In genomic region chr10:116473759-116474549, GRCm38 (mm10) we compare ENCODE assay signal across 8 mouse cellular contexts. TPM values are rescaled to one million over a fixed set of nuclear protein-coding genes. Genes with fewer than 3 reads are reported as not detected.
A peak's percentile ranks its signal among the peaks of the same experiment; 100 is the strongest.
DNase-seq lines count a peak whose midpoint lies in the region; ATAC-seq and TF ChIP-seq lines count a peak whose summit lies in the region.

Kcnmb4 (minus strand) TSS chr10:116473878.

- no peaks in the 10 kb centered on the region for H3K36me3 ChIP-seq in spleen, adult 2 months (ENCODE audit: control insufficient read depth, insufficient read depth, low read length)
- no peaks in the 10 kb centered on the region for H3K36me3 ChIP-seq in kidney, postnatal 0 days (ENCODE audit: insufficient read depth, low read length)
- no peaks in the 10 kb centered on the region for H3K36me3 ChIP-seq in liver, embryonic 13.5 days
- H3K36me3 ChIP-seq in neural tube, embryonic 11.5 days (ENCODE audit: control insufficient read depth, insufficient read depth, low read length) = no peaks in the 10 kb centered on the region

- H3K4me2 ChIP-seq in kidney, postnatal 0 days (ENCODE audit: low read length) = peak within 1 kb of the TSS; percentile 97
- peak within 1 kb of the TSS; percentile 80 for H3K4me2 ChIP-seq in liver, embryonic 13.5 days
- H3K4me2 ChIP-seq in neural tube, embryonic 11.5 days (ENCODE audit: low read depth) = peak within 1 kb of the TSS; percentile 93

- no peaks in the 10 kb centered on the region for H3K9me3 ChIP-seq in kidney, postnatal 0 days (replicated peaks; ENCODE audit: low read length)
- H3K9me3 ChIP-seq in liver, embryonic 13.5 days (replicated peaks) = peaks cover 5% of the 10 kb centered on the region
- H3K9me3 ChIP-seq in neural tube, embryonic 11.5 days (ENCODE audit: control insufficient read depth, low read length) = no peaks in the 10 kb centered on the region

- DNase-seq in spleen, adult 2 months (ENCODE audit: low read depth in 1 of 2, low spot score in 2 of 2) = peak in 1 of 2 experiments; percentile 11
- DNase-seq in spleen, adult 12 weeks (ENCODE audit: low spot score) = no peak
- peak; percentile 79 for DNase-seq in cerebellum, adult 9-11 months
- peak; percentile 31 for DNase-seq in gastrocnemius, postnatal 10 days
- DNase-seq in kidney, postnatal 0 days (ENCODE audit: low spot score) = peak; percentile 61
- DNase-seq in liver, embryonic 13.5 days = no peak
- DNase-seq in neural tube, embryonic 11.5 days (ENCODE audit: low spot score) = peak; percentile 70
- DNase-seq in thymus, postnatal 0 days (ENCODE audit: low spot score) = peak; percentile 49

- no peak for TF ChIP-seq CTCF in spleen, adult 2 months (IDR thresholded peaks at IDR 0.05; ENCODE audit: extremely low read depth, insufficient read depth, insufficient read length, insufficient replicate concordance)
- peak; percentile 47 for TF ChIP-seq CTCF in kidney, postnatal 0 days (IDR thresholded peaks at IDR 0.05; ENCODE audit: low read depth)

- peak within 1 kb of the TSS; percentile 70 for H3K9ac ChIP-seq in kidney, postnatal 0 days (ENCODE audit: low read depth, low read length)
- H3K9ac ChIP-seq in liver, embryonic 13.5 days = peak within 1 kb of the TSS; percentile 39; the same call in 1 of the 2 replicates
- peak within 1 kb of the TSS; percentile 89 for H3K9ac ChIP-seq in neural tube, embryonic 11.5 days (ENCODE audit: low read length)

- 1% methylated on average over 73 of the region's 92 CpGs for WGBS in spleen, adult 2 months
- under 1% methylated on average over 73 of the region's 92 CpGs for WGBS in kidney, postnatal 0 days
- WGBS in liver, embryonic 13.5 days (ENCODE audit: insufficient replicate concordance) = 1% methylated on average over 76 of the region's 92 CpGs
- under 1% methylated on average over 55 of the region's 92 CpGs for WGBS in neural tube, embryonic 11.5 days

- H3K4me1 ChIP-seq in spleen, adult 2 months (ENCODE audit: control insufficient read depth, insufficient read depth, insufficient read length) = peaks cover 5% of the 10 kb centered on the region; the same call in 1 of the 2 replicates
- peaks cover 6% of the 10 kb centered on the region; the same call in 1 of the 2 replicates for H3K4me1 ChIP-seq in kidney, postnatal 0 days (replicated peaks; ENCODE audit: insufficient read depth, low read length)
- peaks cover 15% of the 10 kb centered on the region for H3K4me1 ChIP-seq in liver, embryonic 13.5 days (replicated peaks)
- 0 out of 2 replicates have a peak, but pooled peaks cover 6% of the 10 kb centered on the region for H3K4me1 ChIP-seq in neural tube, embryonic 11.5 days (ENCODE audit: control insufficient read depth, insufficient read depth, low read length)

- H3K27me3 ChIP-seq in spleen, adult 2 months (ENCODE audit: control insufficient read depth, insufficient read depth, low read length) = peaks cover 9% of the 10 kb centered on the region; the same call in 1 of the 2 replicates
- H3K27me3 ChIP-seq in kidney, postnatal 0 days (ENCODE audit: insufficient read depth, low read length) = no peaks in the 10 kb centered on the region; the same call in 1 of the 2 replicates
- peaks cover 65% of the 10 kb centered on the region for H3K27me3 ChIP-seq in liver, embryonic 13.5 days
- no peaks in the 10 kb centered on the region for H3K27me3 ChIP-seq in neural tube, embryonic 11.5 days (ENCODE audit: control insufficient read depth, insufficient read depth, low read length)

- no peak within 1 kb of the TSS for H3K27ac ChIP-seq in spleen, adult 2 months (ENCODE audit: insufficient read depth, low read length)
- H3K27ac ChIP-seq in kidney, postnatal 0 days = no peak within 1 kb of the TSS
- H3K27ac ChIP-seq in liver, embryonic 13.5 days = no peak within 1 kb of the TSS
- H3K27ac ChIP-seq in neural tube, embryonic 11.5 days (ENCODE audit: low read depth, low read length) = peak within 1 kb of the TSS; percentile 80

- ATAC-seq in kidney, postnatal 0 days (replicated peaks; ENCODE audit: low FRiP score, low read depth) = peak; percentile 73
- peak; percentile 67 for ATAC-seq in liver, embryonic 13.5 days (ENCODE audit: low read depth)
- ATAC-seq in neural tube, embryonic 11.5 days (ENCODE audit: insufficient read depth, low FRiP score, low TSS enrichment) = peak; percentile 88

- peak within 1 kb of the TSS; percentile 58 for H3K4me3 ChIP-seq in spleen, adult 2 months (ENCODE audit: extremely low read depth, insufficient read depth, insufficient read length)
- H3K4me3 ChIP-seq in kidney, postnatal 0 days (replicated peaks; ENCODE audit: low read depth, low read length) = peak within 1 kb of the TSS; percentile 78
- H3K4me3 ChIP-seq in liver, embryonic 13.5 days (replicated peaks) = peak within 1 kb of the TSS; percentile 62
- H3K4me3 ChIP-seq in neural tube, embryonic 11.5 days (ENCODE audit: low read depth, low read length) = peak within 1 kb of the TSS; percentile 69

- no peak for TF ChIP-seq POLR2A in spleen, adult 2 months (IDR thresholded peaks at IDR 0.05; ENCODE audit: low read depth, low read length)

RNA-seq across cellular contexts. Expression of gene Kcnmb4, which starts in this region (rescaled TPM):
- polyA plus RNA-seq in spleen, adult 2 months (2012; rRNA removed) = 4.2 and 10.3 TPM in 2 replicates
- total RNA-seq in gastrocnemius, postnatal 10 days (2021) = 1 to 10 TPM; 1.7 to 1.8 TPM
- polyA plus RNA-seq in kidney, postnatal 0 days (2015; fragmentation: Nextera tagmentation; extraction: Ambion mirVana) = 1.5 and 1.9 TPM in 2 replicates
- 0.24 and 0.48 TPM in 2 replicates for polyA plus RNA-seq in liver, embryonic 13.5 days (2015; fragmentation: Nextera tagmentation; extraction: Ambion mirVana)
- polyA plus RNA-seq in neural tube, embryonic 11.5 days (2014; fragmentation: Nextera tagmentation; extraction: Ambion mirVana) = 14.1 and 18.3 TPM in 2 replicates
- polyA plus RNA-seq in thymus, postnatal 0 days (2015; fragmentation: Nextera tagmentation; extraction: Ambion mirVana) = 15.1 and 20.5 TPM in 2 replicates

Comparison
In these comparisons a context has a peak if more than half of its experiments do, and no peak if none do; other contexts are left out.
1. Peak in ATAC-seq, H3K4me3 ChIP-seq, H3K9ac ChIP-seq and H3K4me2 ChIP-seq in liver, embryonic 13.5 days; RNA of the gene not detected or under 1 TPM.
2. DNase-seq: peak in cerebellum, adult 9-11 months (single experiment), gastrocnemius, postnatal 10 days (single experiment), kidney, postnatal 0 days (single experiment), neural tube, embryonic 11.5 days (single experiment) and thymus, postnatal 0 days (single experiment); none in spleen, adult 12 weeks (single experiment) and liver, embryonic 13.5 days (single experiment).
3. H3K9ac ChIP-seq: peak in every context shown above with its lines; median percentile 89 in neural tube, embryonic 11.5 days; 70 in kidney, postnatal 0 days; 39 in liver, embryonic 13.5 days.
4. Peak in every context shown above with its lines, with median percentiles within 50 percentile points of each other: H3K4me3 ChIP-seq, ATAC-seq and H3K4me2 ChIP-seq.